Mouse (Mus musculus) small intestine, adult 2 months (tissue): Measurements from ENCODE around the gene Wwp2. TPM values are rescaled to one million over a fixed set of nuclear protein-coding genes. Genes with fewer than 3 reads are reported as not detected.

Source experiments
- H3K27ac ChIP-seq: fragments of 200-500 bp; 2 replicates; pipeline ENCODE4 v1.5.1; 2012; ENCODE audit warnings: low read depth, low read length, control low read depth, inconsistent platforms; ENCODE audit not compliant: insufficient read depth
- H3K27me3 ChIP-seq: fragments of 200-500 bp; 2 replicates; pipeline ENCODE4 v1.6.1; 2012; ENCODE audit warnings: mild to moderate bottlenecking, moderate library complexity, low read length, inconsistent platforms; ENCODE audit not compliant: control insufficient read depth, insufficient read depth
- H3K36me3 ChIP-seq: fragments of 200-500 bp; 2 replicates; pipeline ENCODE4 v1.6.1; 2012; ENCODE audit warnings: mild to moderate bottlenecking, low read length, control low read depth, inconsistent platforms; ENCODE audit not compliant: control insufficient read depth, insufficient read depth
- H3K4me1 ChIP-seq: fragments of 200-500 bp; 2 replicates; pipeline ENCODE4 v1.6.1; 2012; ENCODE audit warnings: low read length, inconsistent platforms, mixed read lengths; ENCODE audit not compliant: control insufficient read depth, insufficient read depth, insufficient read length
- H3K4me3 ChIP-seq: fragments of 200-500 bp; 2 replicates; pipeline ENCODE4 v1.5.1; 2012; ENCODE audit warnings: low read depth, mild to moderate bottlenecking, control low read depth, inconsistent platforms, low read length, moderate library complexity
- CTCF ChIP-seq: fragments of 200-500 bp; IDR thresholded peaks from 2 replicates; pipeline ENCODE4 v1.5.1; 2012; ENCODE audit warnings: low read depth, mild to moderate bottlenecking, control low read depth, inconsistent platforms, low read length, moderate library complexity, mixed read lengths; ENCODE audit not compliant: insufficient replicate concordance, insufficient read length; ENCODE audit errors: extremely low read depth
- POLR2A ChIP-seq: fragments of 200-500 bp; IDR thresholded peaks from 2 replicates; pipeline ENCODE4 v1.6.1; 2012; ENCODE audit warnings: low read depth, mild to moderate bottlenecking, control low read depth, inconsistent platforms, low read length, moderate library complexity
- WGBS: fragments of 180-500 bp; shearing (Covaris S2); methylation state at CpG from one replicate; pipeline ENCODE4 v1.1.7; 2018; 5-methylcytosine and 5-hydroxymethylcytosine counted together
- polyA plus RNA-seq: library from polyadenylated mRNA; depleted of rRNA; stranded (reverse); fragments of >200 nt; gene quantifications from 2 replicates; pipeline ENCODE4 v1.2.3, GENCODE M21; 2012

Gene Wwp2
- polyA plus RNA-seq, 1 experiment, result 56.9 TPM

DNA sequence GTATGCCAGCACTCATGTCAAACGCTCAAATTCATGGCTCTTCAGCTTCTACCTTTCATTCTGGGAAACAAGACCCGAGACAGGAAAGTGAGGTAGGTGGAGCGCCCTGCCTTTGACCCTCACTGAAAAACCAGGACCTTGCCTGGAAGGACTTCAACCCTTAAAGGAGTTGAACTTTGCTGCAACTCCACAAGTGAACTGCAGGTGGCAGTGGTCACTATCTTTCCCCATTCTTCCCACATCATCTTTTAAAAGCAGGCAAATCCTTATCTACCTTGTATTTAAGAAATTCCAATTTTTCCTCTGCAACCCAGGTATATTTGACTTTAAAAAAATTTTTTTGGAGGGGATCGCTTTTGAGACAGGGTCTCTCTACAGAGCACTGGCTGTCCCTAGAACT lies 24.8 kb upstream of the Wwp2 start:
- Histone ChIP-seq H3K4me3 (no peak overlapping the region), H3K36me3 (peaks cover 27% of the 10 kb centered on the region), H3K4me1 (no peaks in the 10 kb centered on the region), H3K27ac (no peak overlapping the region), H3K27me3 (no peaks in the 10 kb centered on the region)
- TF ChIP-seq POLR2A, result no peak
- peak; percentile 26; the same call in 1 of the 2 replicates for TF ChIP-seq CTCF
- 50% methylated on average over 4 of the region's 4 CpGs for WGBS

GRCm38 (mm10) chr8:107412552-107412951 lies 23.6 kb upstream of the Wwp2 start:
- Histone ChIP-seq H3K36me3 (peaks cover 35% of the 10 kb centered on the region), H3K4me3 (no peak overlapping the region), H3K27ac (no peak overlapping the region), H3K27me3 (no peaks in the 10 kb centered on the region), H3K4me1 (no peaks in the 10 kb centered on the region)
- TF ChIP-seq CTCF (no peak), POLR2A (no peak)
- WGBS, result 87% methylated on average over 8 of the region's 8 CpGs

DNA sequence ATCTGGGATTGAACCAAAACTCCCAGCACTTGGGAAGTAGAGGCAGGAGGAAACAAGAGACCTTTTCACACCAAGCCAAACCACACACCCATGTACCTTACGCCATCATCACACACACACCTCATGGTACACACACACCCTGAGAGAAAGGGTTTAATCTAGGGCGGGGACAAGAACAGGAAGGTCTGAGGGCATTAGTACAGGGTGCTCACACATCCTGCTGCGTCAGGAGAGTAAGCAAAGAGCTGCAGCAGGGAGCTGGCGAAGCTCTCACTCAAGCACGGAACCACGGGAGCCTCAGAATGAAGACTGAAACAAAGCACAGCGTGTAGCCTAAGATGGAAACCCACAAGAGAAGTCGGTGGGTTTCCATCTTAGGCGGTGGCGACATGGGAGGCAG lies 22.3 kb upstream of the Wwp2 start:
- no peaks in the 10 kb centered on the region for H3K27me3 ChIP-seq
- H3K4me3 ChIP-seq, result no peak overlapping the region
- no peak overlapping the region for H3K27ac ChIP-seq
- TF ChIP-seq POLR2A, result no peak
- no peak for TF ChIP-seq CTCF
- peaks cover 42% of the 10 kb centered on the region for H3K36me3 ChIP-seq
- WGBS, result 81% methylated on average over 10 of the region's 10 CpGs
- no peaks in the 10 kb centered on the region for H3K4me1 ChIP-seq

DNA sequence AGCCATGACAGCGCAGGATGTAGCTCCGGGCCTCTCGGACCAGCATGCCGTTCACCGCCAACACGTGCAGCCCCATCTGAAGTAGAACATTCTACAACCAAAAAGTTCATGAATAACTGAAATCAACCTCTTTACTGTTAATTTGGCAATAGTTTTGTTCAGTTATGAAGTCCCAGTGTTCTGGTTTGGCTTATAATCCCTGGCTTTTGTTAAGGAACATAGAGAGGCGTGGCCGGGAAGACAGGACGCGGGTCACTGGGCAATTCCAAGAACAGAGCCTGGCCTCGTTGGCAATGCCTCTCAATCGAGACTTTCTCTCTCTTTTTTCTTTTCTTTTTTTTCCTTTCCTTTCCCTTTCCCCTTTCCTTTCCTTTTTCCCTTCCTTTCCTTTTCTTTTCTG lies 19.2 kb upstream of the Wwp2 start:
- no peak overlapping the region for H3K27ac ChIP-seq
- H3K4me3 ChIP-seq, result no peak overlapping the region
- TF ChIP-seq CTCF, result no peak
- TF ChIP-seq POLR2A, result no peak
- no peaks in the 10 kb centered on the region for H3K4me1 ChIP-seq
- H3K27me3 ChIP-seq, result no peaks in the 10 kb centered on the region
- H3K36me3 ChIP-seq, result peaks cover 49% of the 10 kb centered on the region
- 90% methylated on average over 12 of the region's 12 CpGs for WGBS

GRCm38 (mm10) chr8:107424176-107424575 lies 12.0 kb upstream of the Wwp2 start:
- peaks cover 15% of the 10 kb centered on the region for H3K36me3 ChIP-seq
- H3K27me3 ChIP-seq, result no peaks in the 10 kb centered on the region
- H3K4me3 ChIP-seq, result peak overlapping the region; percentile 70
- no peak overlapping the region for H3K27ac ChIP-seq
- H3K4me1 ChIP-seq, result no peaks in the 10 kb centered on the region; the same call in 1 of the 2 replicates
- TF ChIP-seq POLR2A, result no peak
- no peak for TF ChIP-seq CTCF
- 16% methylated on average over 9 of the region's 9 CpGs for WGBS

DNA sequence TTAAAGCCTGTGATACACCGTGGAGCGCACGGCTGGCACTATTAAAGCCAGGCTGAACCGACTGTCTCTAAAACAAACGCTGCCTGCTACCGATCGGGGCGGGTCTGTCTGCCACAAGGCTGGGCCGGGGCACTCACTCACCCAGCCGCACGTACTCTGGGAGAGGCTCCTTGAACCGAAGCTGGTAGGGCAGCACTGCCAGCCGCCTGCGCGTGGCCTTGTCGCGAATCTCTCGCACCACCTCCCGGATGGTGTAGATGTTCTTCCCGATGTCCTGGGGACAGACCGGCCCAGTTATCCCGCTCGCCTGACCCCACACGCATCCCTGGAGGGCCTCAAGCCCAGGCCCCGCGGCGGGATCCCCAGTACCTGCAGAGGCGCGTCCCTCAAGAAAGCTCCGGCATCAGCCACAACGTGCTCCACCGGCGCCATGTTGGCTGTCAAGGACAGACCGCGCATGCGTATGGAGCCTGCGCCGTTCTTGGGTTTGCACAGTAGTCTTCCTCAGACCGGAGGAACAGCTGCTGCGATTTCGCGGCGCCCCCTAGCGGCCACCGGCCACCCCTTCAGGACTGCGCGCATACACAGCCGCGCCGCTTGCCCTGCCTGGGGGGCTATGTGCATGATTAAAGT lies 11.5 kb upstream of the Wwp2 start, which contains the start of gene Nob1:
Nob1 (minus strand) TSS at position 455 of the 633 bp plus-strand sequence.
- H3K36me3 ChIP-seq, result peaks cover 14% of the 10 kb centered on the region
- H3K27ac ChIP-seq, result no peak within 1 kb of the TSS
- H3K27me3 ChIP-seq, result no peaks in the 10 kb centered on the region
- WGBS, result under 1% methylated on average over 50 of the region's 50 CpGs
- peak; percentile 59; the same call in 1 of the 2 replicates for TF ChIP-seq POLR2A
- peak; percentile 97 for TF ChIP-seq CTCF
- peak within 1 kb of the TSS; percentile 70 for H3K4me3 ChIP-seq
- no peaks in the 10 kb centered on the region; the same call in 1 of the 2 replicates for H3K4me1 ChIP-seq

GRCm38 (mm10) chr8:107425230-107425597 lies 11.0 kb upstream of the Wwp2 start:
- no peak overlapping the region for H3K27ac ChIP-seq
- no peak overlapping the region for H3K4me3 ChIP-seq
- no peak for TF ChIP-seq CTCF
- TF ChIP-seq POLR2A, result no peak
- peaks cover 10% of the 10 kb centered on the region for H3K36me3 ChIP-seq
- H3K27me3 ChIP-seq, result no peaks in the 10 kb centered on the region
- no peaks in the 10 kb centered on the region; the same call in 1 of the 2 replicates for H3K4me1 ChIP-seq
- 33% methylated on average over 8 of the region's 8 CpGs for WGBS
